Mouse (Mus musculus) megakaryocyte, embryonic 14.5 days (primary cell): ENCODE results near the gene Gm17349.

Source experiments
- FLI1 ChIP-seq: IDR thresholded peaks from 2 replicates; pipeline ENCODE4 v1.6.1; 2012; ENCODE audit warnings: low read length, inconsistent platforms, mixed read lengths
- GATA1 ChIP-seq: IDR thresholded peaks from 3 replicates; pipeline ENCODE4 v1.6.1; 2012; ENCODE audit warnings: mixed read lengths, low read length, inconsistent platforms, borderline replicate concordance

DNA sequence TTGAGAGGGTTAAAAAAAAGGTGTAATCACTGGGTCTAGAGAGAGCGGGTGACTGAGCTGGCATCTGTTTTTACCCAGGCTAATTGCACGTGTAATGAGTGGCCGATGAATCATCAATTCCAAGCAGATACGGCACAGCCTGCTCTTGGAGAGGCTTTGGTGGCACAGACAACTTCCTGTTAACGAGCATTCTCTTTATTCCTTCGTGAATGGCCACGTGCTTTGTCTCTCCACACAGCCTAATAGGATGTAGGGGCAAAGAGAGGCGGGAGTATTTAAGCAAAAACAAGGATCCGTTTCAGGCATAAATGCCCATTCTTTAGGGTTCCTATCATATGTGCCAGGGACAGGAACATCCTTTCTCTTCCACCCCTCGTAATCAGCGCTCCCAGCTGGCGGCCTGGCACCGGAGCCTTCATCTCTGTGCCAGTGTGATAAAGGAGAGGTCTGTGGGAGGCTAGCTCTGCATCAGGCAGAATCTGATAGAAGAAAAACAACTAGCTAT is 10.1 kb upstream of the Gm17349 start:
- TF ChIP-seq FLI1 = no peak
- TF ChIP-seq GATA1 = no peak
